ENCODE assay signal across 8 mouse cellular contexts in the genomic region with DNA sequence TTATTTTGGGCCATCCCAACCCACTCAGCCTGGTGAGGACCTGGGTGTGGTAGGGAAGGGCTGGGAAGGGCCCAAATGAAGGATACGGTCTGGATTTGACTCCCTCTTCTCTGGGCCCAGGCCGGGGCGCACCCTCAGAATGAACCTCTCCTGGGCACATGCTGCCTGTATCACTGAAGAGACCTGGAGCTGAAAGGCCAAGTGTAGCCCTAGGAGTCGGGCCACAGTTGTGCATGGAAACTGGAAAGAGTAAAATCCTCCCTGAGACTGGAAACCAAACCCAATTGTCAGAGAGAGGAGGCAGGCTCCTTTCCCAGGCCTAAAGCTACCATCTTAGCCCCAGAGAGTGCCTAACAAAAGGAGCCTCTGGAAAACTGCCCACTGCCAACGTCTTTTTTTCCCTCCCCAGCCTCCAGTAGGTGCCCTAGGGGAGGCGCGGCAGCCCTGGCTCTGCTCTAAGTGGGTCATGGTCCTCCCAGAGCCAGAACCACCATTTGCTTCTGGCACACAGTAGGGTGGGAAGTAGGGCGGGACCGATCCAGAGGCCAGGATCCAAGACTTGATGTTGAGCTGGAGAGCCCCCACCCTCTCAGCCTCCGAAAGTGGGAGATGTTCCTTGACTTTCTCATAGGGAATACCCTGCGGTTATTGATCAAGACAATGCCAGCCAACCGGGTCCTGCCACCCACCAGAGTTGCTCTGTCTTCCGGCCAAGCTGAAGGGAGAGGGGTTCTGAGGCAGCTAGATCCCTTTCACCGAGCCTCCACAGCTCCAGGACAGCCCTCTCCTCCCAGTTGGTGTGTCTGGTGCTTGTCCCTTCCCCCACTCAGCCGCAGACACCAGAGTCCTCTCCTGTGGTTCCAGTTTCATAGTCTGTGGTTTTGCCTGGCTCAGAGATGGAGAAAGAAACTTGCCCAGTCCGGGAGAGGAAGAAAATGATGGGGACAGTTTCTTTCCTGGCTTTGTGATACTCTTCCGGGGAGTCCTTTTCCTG. TPM values are rescaled to one million over a fixed set of nuclear protein-coding genes. Genes with fewer than 3 reads are reported as not detected.
DNase-seq lines count a peak whose midpoint lies in the region; ATAC-seq and TF ChIP-seq lines count a peak whose summit lies in the region.

No protein-coding gene starts in this region.

- no peak for TF ChIP-seq POLR2A in ES-Bruce4 (IDR thresholded peaks at IDR 0.05; ENCODE audit: insufficient read depth, low read length)

- H3K36me3 ChIP-seq in kidney, embryonic 16.5 days (ENCODE audit: insufficient read depth, low read length): peaks cover 30% of the 10 kb centered on the region
- H3K36me3 ChIP-seq in ES-Bruce4 (ENCODE audit: control insufficient read depth, insufficient read depth, low read length, poor library complexity, severe bottlenecking): peaks cover 9% of the 10 kb centered on the region
- peaks cover 33% of the 10 kb centered on the region for H3K36me3 ChIP-seq in embryonic facial prominence, embryonic 15.5 days
- H3K36me3 ChIP-seq in hindbrain, embryonic 14.5 days (replicated peaks; ENCODE audit: control insufficient read depth, insufficient read depth): peaks cover 13% of the 10 kb centered on the region; the same call in 1 of the 2 replicates

- H3K4me1 ChIP-seq in kidney, embryonic 16.5 days (ENCODE audit: insufficient read depth, low read length): peaks cover 37% of the 10 kb centered on the region
- peaks cover 2% of the 10 kb centered on the region for H3K4me1 ChIP-seq in ES-Bruce4 (ENCODE audit: control insufficient read depth, insufficient read depth, low read length)
- peaks cover 56% of the 10 kb centered on the region for H3K4me1 ChIP-seq in embryonic facial prominence, embryonic 15.5 days
- H3K4me1 ChIP-seq in hindbrain, embryonic 14.5 days (replicated peaks; ENCODE audit: control insufficient read depth, insufficient read depth, low read length): peaks cover 10% of the 10 kb centered on the region; the same call in 1 of the 2 replicates

- H3K9ac ChIP-seq in kidney, embryonic 16.5 days (replicated peaks; ENCODE audit: low read length): peak overlapping the region; percentile 97
- H3K9ac ChIP-seq in ES-Bruce4 (ENCODE audit: low read depth, poor library complexity, severe bottlenecking): peak overlapping the region; percentile 94
- peak overlapping the region; percentile 93 for H3K9ac ChIP-seq in embryonic facial prominence, embryonic 15.5 days
- H3K9ac ChIP-seq in hindbrain, embryonic 14.5 days: peak overlapping the region; percentile 81

- peak overlapping the region; percentile 65 for H3K4me2 ChIP-seq in kidney, embryonic 16.5 days (replicated peaks; ENCODE audit: low read depth, low read length)
- H3K4me2 ChIP-seq in embryonic facial prominence, embryonic 15.5 days (replicated peaks): peak overlapping the region; percentile 81
- H3K4me2 ChIP-seq in hindbrain, embryonic 14.5 days (replicated peaks): peak overlapping the region; percentile 60

- ATAC-seq in kidney, embryonic 16.5 days (ENCODE audit: low FRiP score, low TSS enrichment): peak; percentile 30; the same call in 1 of the 2 replicates
- ATAC-seq in embryonic facial prominence, embryonic 15.5 days (ENCODE audit: insufficient number of reproducible peaks, low FRiP score, low TSS enrichment, low read depth): 0 out of 2 replicates have a peak, but pooled peaks have one; percentile 27
- ATAC-seq in hindbrain, embryonic 14.5 days (ENCODE audit: low FRiP score): peak; percentile 25; the same call in 1 of the 2 replicates
- ATAC-seq in frontal cortex, adult (ENCODE audit: low TSS enrichment): no peak

- 17% methylated on average over 17 of the region's 17 CpGs for WGBS in kidney, embryonic 16.5 days
- 14% methylated on average over 17 of the region's 17 CpGs for WGBS in embryonic facial prominence, embryonic 15.5 days
- WGBS in hindbrain, embryonic 14.5 days: 44% methylated on average over 17 of the region's 17 CpGs

- TF ChIP-seq EP300 in ES-Bruce4 (IDR thresholded peaks at IDR 0.05; ENCODE audit: insufficient read depth, low read depth, low read length): no peak

- TF ChIP-seq CTCF in ES-Bruce4 (IDR thresholded peaks at IDR 0.05; ENCODE audit: low read depth, low read length): no peak

- no peak for DNase-seq in kidney, adult 8-10 months
- DNase-seq in hindbrain, embryonic 14.5 days (ENCODE audit: low spot score): no peak
- DNase-seq in lung, postnatal 36 days: peak; percentile 46
- DNase-seq in embryo, embryonic 10 days (ENCODE audit: low spot score): no peak

- peak overlapping the region; percentile 96 for H3K27ac ChIP-seq in kidney, embryonic 16.5 days (ENCODE audit: low read length)
- peak overlapping the region; percentile 5; the same call in 1 of the 2 replicates for H3K27ac ChIP-seq in ES-Bruce4 (ENCODE audit: insufficient read depth, low read length)
- peak overlapping the region; percentile 100 for H3K27ac ChIP-seq in embryonic facial prominence, embryonic 15.5 days (replicated peaks)
- peak overlapping the region; percentile 84 for H3K27ac ChIP-seq in hindbrain, embryonic 14.5 days

- peak overlapping the region; percentile 80 for H3K4me3 ChIP-seq in kidney, embryonic 16.5 days (ENCODE audit: low read length)
- peak overlapping the region; percentile 65 for H3K4me3 ChIP-seq in ES-Bruce4 (ENCODE audit: low read depth, low read length)
- H3K4me3 ChIP-seq in embryonic facial prominence, embryonic 15.5 days (replicated peaks): peak overlapping the region; percentile 85
- peak overlapping the region; percentile 51 for H3K4me3 ChIP-seq in hindbrain, embryonic 14.5 days (replicated peaks; ENCODE audit: low read length)

- H3K27me3 ChIP-seq in kidney, embryonic 16.5 days (ENCODE audit: insufficient read depth, low read length): no peaks in the 10 kb centered on the region
- no peaks in the 10 kb centered on the region for H3K27me3 ChIP-seq in ES-Bruce4 (ENCODE audit: control insufficient read depth, insufficient read depth, low read length, poor library complexity, severe bottlenecking)
- no peaks in the 10 kb centered on the region for H3K27me3 ChIP-seq in embryonic facial prominence, embryonic 15.5 days
- peaks cover 9% of the 10 kb centered on the region for H3K27me3 ChIP-seq in hindbrain, embryonic 14.5 days (ENCODE audit: control insufficient read depth, insufficient read depth, low read length)

- no peaks in the 10 kb centered on the region for H3K9me3 ChIP-seq in kidney, embryonic 16.5 days (ENCODE audit: low read length)
- no peaks in the 10 kb centered on the region for H3K9me3 ChIP-seq in ES-Bruce4 (replicated peaks; ENCODE audit: control insufficient read depth, insufficient read depth, low read length, poor library complexity, severe bottlenecking)
- H3K9me3 ChIP-seq in embryonic facial prominence, embryonic 15.5 days (replicated peaks): no peaks in the 10 kb centered on the region
- H3K9me3 ChIP-seq in hindbrain, embryonic 14.5 days (ENCODE audit: control insufficient read depth, low read length): no peaks in the 10 kb centered on the region

RNA-seq across cellular contexts. Expression of a gene that starts 1.7 kb away (rescaled TPM):
- polyA plus RNA-seq in kidney, embryonic 16.5 days (2015; fragmentation: Nextera tagmentation; extraction: Ambion mirVana): 152 and 156 TPM in 2 replicates
- 50.4 and 60.7 TPM in 2 replicates for polyA plus RNA-seq in ES-Bruce4 (2011; ENCODE audit: insufficient read depth, insufficient read length, low read depth, missing spikeins)
- polyA plus RNA-seq in embryonic facial prominence, embryonic 15.5 days (2015; fragmentation: Nextera tagmentation; extraction: Ambion mirVana): 253 and 259 TPM in 2 replicates
- polyA plus RNA-seq in hindbrain, embryonic 14.5 days (2014; fragmentation: Nextera tagmentation; extraction: Ambion mirVana): 43.6 and 47.3 TPM in 2 replicates

RNA-seq across cellular contexts. Expression of a gene that starts 6.4 kb away (rescaled TPM):
- polyA plus RNA-seq in kidney, embryonic 16.5 days (2015; fragmentation: Nextera tagmentation; extraction: Ambion mirVana): 202 and 227 TPM in 2 replicates
- 114 and 115 TPM in 2 replicates for polyA plus RNA-seq in ES-Bruce4 (2011; ENCODE audit: insufficient read depth, insufficient read length, low read depth, missing spikeins)
- polyA plus RNA-seq in embryonic facial prominence, embryonic 15.5 days (2015; fragmentation: Nextera tagmentation; extraction: Ambion mirVana): 228 and 231 TPM in 2 replicates
- polyA plus RNA-seq in hindbrain, embryonic 14.5 days (2014; fragmentation: Nextera tagmentation; extraction: Ambion mirVana): 245 and 308 TPM in 2 replicates

RNA-seq across cellular contexts. Expression of a gene that starts 15.6 kb away (rescaled TPM):
- polyA plus RNA-seq in kidney, embryonic 16.5 days (2015; fragmentation: Nextera tagmentation; extraction: Ambion mirVana): 15.7 and 15.8 TPM in 2 replicates
- polyA plus RNA-seq in ES-Bruce4 (2011; ENCODE audit: insufficient read depth, insufficient read length, low read depth, missing spikeins): 46.6 and 47.7 TPM in 2 replicates
- 8.1 and 9.3 TPM in 2 replicates for polyA plus RNA-seq in embryonic facial prominence, embryonic 15.5 days (2015; fragmentation: Nextera tagmentation; extraction: Ambion mirVana)
- polyA plus RNA-seq in hindbrain, embryonic 14.5 days (2014; fragmentation: Nextera tagmentation; extraction: Ambion mirVana): 4.5 and 6.2 TPM in 2 replicates

RNA-seq across cellular contexts. Expression of a gene that starts 30.8 kb away (rescaled TPM):
- 58.8 and 65.1 TPM in 2 replicates for polyA plus RNA-seq in kidney, embryonic 16.5 days (2015; fragmentation: Nextera tagmentation; extraction: Ambion mirVana)
- 22.9 and 25.8 TPM in 2 replicates for polyA plus RNA-seq in ES-Bruce4 (2011; ENCODE audit: insufficient read depth, insufficient read length, low read depth, missing spikeins)
- 48.1 and 49.3 TPM in 2 replicates for polyA plus RNA-seq in embryonic facial prominence, embryonic 15.5 days (2015; fragmentation: Nextera tagmentation; extraction: Ambion mirVana)
- 29.2 and 30.8 TPM in 2 replicates for polyA plus RNA-seq in hindbrain, embryonic 14.5 days (2014; fragmentation: Nextera tagmentation; extraction: Ambion mirVana)

RNA-seq across cellular contexts. Expression of a gene that starts 42.8 kb away (rescaled TPM):
- 6.7 and 7.4 TPM in 2 replicates for polyA plus RNA-seq in kidney, embryonic 16.5 days (2015; fragmentation: Nextera tagmentation; extraction: Ambion mirVana)
- polyA plus RNA-seq in ES-Bruce4 (2011; ENCODE audit: insufficient read depth, insufficient read length, low read depth, missing spikeins): 2.6 and 4.0 TPM in 2 replicates
- polyA plus RNA-seq in embryonic facial prominence, embryonic 15.5 days (2015; fragmentation: Nextera tagmentation; extraction: Ambion mirVana): 3.4 and 3.9 TPM in 2 replicates
- 32.5 and 41.1 TPM in 2 replicates for polyA plus RNA-seq in hindbrain, embryonic 14.5 days (2014; fragmentation: Nextera tagmentation; extraction: Ambion mirVana)

Comparison
In these comparisons a context has a peak if more than half of its experiments do, and no peak if none do; other contexts are left out.
1. H3K27ac ChIP-seq: peak in every context shown above with its lines; median percentile 100 in embryonic facial prominence, embryonic 15.5 days; 96 in kidney, embryonic 16.5 days; 84 in hindbrain, embryonic 14.5 days; 5 in ES-Bruce4.